Mouse (Mus musculus) erythroblast, embryonic 14.5 days (primary cell): ENCODE results near the gene Rpp25l.

Source experiments
- GATA1 ChIP-seq: IDR thresholded peaks from 2 replicates; pipeline ENCODE4 v1.6.1; 2012; ENCODE audit warnings: low read length, inconsistent platforms, mixed read lengths
- TAL1 ChIP-seq: IDR thresholded peaks from 3 replicates; pipeline ENCODE4 v1.6.1; 2012; ENCODE audit warnings: low read length, inconsistent platforms, mixed read lengths

GRCm38 (mm10) chr4:41681947-41682346 lies 31.4 kb downstream of the Rpp25l start:
- no peak for TF ChIP-seq TAL1
- no peak for TF ChIP-seq GATA1
